Mouse (Mus musculus) forebrain, embryonic 14.5 days (tissue): Measurements from ENCODE around the gene Agap2. TPM values are rescaled to one million over a fixed set of nuclear protein-coding genes. Genes with fewer than 3 reads are reported as not detected.
A peak's percentile ranks its signal among the peaks of the same experiment; 100 is the strongest.
"Not testable (repeated sequence)": the region's sequence is repeated elsewhere in the genome, so short reads cannot be mapped to it uniquely, and the experiment has no call there.

ENCODE experiments used
- ATAC-seq: fragments of 200-750 bp; cut with Nextera tagmentation; 2 replicates; pipeline ENCODE4 v1.8.0; 2017; ENCODE audit warnings: mild to moderate bottlenecking, moderate library complexity
- DNase-seq: peaks from one replicate; pipeline ENCODE4 v3.0.0-alpha.2; 2015; ENCODE audit warnings: low spot score
- H3K27ac ChIP-seq: fragments of 300-500 bp; sonication (generic); 2 replicates; pipeline ENCODE4 v1.5.1; 2014; ENCODE audit warnings: low read depth, mild to moderate bottlenecking, control low read depth, low read length, moderate library complexity
- H3K27me3 ChIP-seq: fragments of 300-500 bp; sonication (generic); replicated peaks from 2 replicates; pipeline ENCODE4 v1.6.1; 2014; ENCODE audit warnings: low read length, control low read depth, mixed read lengths; ENCODE audit not compliant: control insufficient read depth, insufficient read depth
- H3K36me3 ChIP-seq: fragments of 300-500 bp; sonication (generic); 2 replicates; pipeline ENCODE4 v1.6.1; 2014; ENCODE audit warnings: low read length, control low read depth; ENCODE audit not compliant: control insufficient read depth, insufficient read depth
- H3K4me1 ChIP-seq: fragments of 300-500 bp; sonication (generic); 2 replicates; pipeline ENCODE4 v1.6.1; 2014; ENCODE audit warnings: antibody characterized with exemption, low read length, control low read depth; ENCODE audit not compliant: control insufficient read depth, insufficient read depth
- H3K4me2 ChIP-seq: fragments of 300-500 bp; sonication (generic); 2 replicates; pipeline ENCODE4 v1.6.1; 2014; ENCODE audit warnings: mild to moderate bottlenecking, control low read depth, low read length
- H3K4me3 ChIP-seq: fragments of 300-500 bp; sonication (generic); 2 replicates; pipeline ENCODE4 v1.5.1; 2014; ENCODE audit warnings: low read depth, low read length, control low read depth
- H3K9ac ChIP-seq: fragments of 300-500 bp; sonication (generic); 2 replicates; pipeline ENCODE4 v1.6.1; 2014; ENCODE audit warnings: mild to moderate bottlenecking, low read length, control low read depth, moderate library complexity
- H3K9me3 ChIP-seq: fragments of 300-500 bp; sonication (generic); replicated peaks from 2 replicates; pipeline ENCODE4 v1.6.1; 2016; ENCODE audit warnings: low read length, control low read depth, mixed read lengths; ENCODE audit not compliant: control insufficient read depth
- WGBS: fragments of 180-500 bp; shearing (Covaris S2); extraction: QIAGEN DNeasy Blood & Tissue Kit; methylation state at CpG from one replicate; pipeline ENCODE4 v1.1.7; 2014; 5-methylcytosine and 5-hydroxymethylcytosine counted together
- polyA plus RNA-seq: library from polyadenylated mRNA; unstranded; fragments of >200 nt; fragmentation: Nextera tagmentation; extraction: Ambion mirVana; gene quantifications from 2 replicates; pipeline ENCODE4 v1.2.1, GENCODE M21; 2014

Gene Agap2
- polyA plus RNA-seq, 1 experiment from 2014 or later = 3.9 TPM

GRCm38 (mm10) chr10:127070190-127071121 is 4.6 kb upstream of the Agap2 start, which contains the start of gene Tspan31:
Gene Tspan31, minus strand, starts transcription at chr10:127070264.
- peak within 1 kb of the TSS; percentile 85 for H3K27ac ChIP-seq
- H3K4me2 ChIP-seq = peak within 1 kb of the TSS; percentile 80
- H3K4me1 ChIP-seq = peaks cover 16% of the 10 kb centered on the region
- H3K27me3 ChIP-seq = no peaks in the 10 kb centered on the region
- peak; percentile 99 for DNase-seq
- peak within 1 kb of the TSS; percentile 70 for H3K9ac ChIP-seq
- WGBS = 2% methylated on average over 36 of the region's 36 CpGs
- peak; percentile 94 for ATAC-seq
- no peaks in the 10 kb centered on the region for H3K9me3 ChIP-seq
- peaks cover 33% of the 10 kb centered on the region for H3K36me3 ChIP-seq
- peak within 1 kb of the TSS; percentile 59 for H3K4me3 ChIP-seq

GRCm38 (mm10) chr10:127071203-127071602 is 3.9 kb upstream of the Agap2 start:
- Histone ChIP-seq H3K9ac (peak overlapping the region; percentile 70), H3K4me2 (peak overlapping the region; percentile 80), H3K9me3 (no peaks in the 10 kb centered on the region), H3K27me3 (no peaks in the 10 kb centered on the region; the same call in 1 of the 2 replicates), H3K4me3 (peak overlapping the region; percentile 59), H3K27ac (no peak overlapping the region), H3K4me1 (peaks cover 16% of the 10 kb centered on the region), H3K36me3 (peaks cover 25% of the 10 kb centered on the region)
- DNase-seq (no peak), ATAC-seq (no peak)
- WGBS = 79% methylated on average over 9 of the region's 9 CpGs

GRCm38 (mm10) chr10:127072270-127072669 is 2.8 kb upstream of the Agap2 start:
- H3K27ac ChIP-seq, H3K4me3 ChIP-seq, DNase-seq, H3K9ac ChIP-seq, H3K27me3 ChIP-seq, ATAC-seq, H3K4me2 ChIP-seq, H3K9me3 ChIP-seq: not testable (repeated sequence)
- 89% methylated on average over 4 of the region's 4 CpGs for WGBS
- peaks cover 16% of the 10 kb centered on the region for H3K4me1 ChIP-seq
- H3K36me3 ChIP-seq = peaks cover 15% of the 10 kb centered on the region

- ATAC-seq, H3K36me3 ChIP-seq, H3K9ac ChIP-seq, H3K4me2 ChIP-seq, H3K27ac ChIP-seq, H3K27me3 ChIP-seq, H3K9me3 ChIP-seq, H3K4me3 ChIP-seq, DNase-seq: not testable (repeated sequence)
- peaks cover 22% of the 10 kb centered on the region for H3K4me1 ChIP-seq
- WGBS = 83% methylated on average over 2 of the region's 2 CpGs
These were observed 2.1 kb upstream of the Agap2 start for GRCm38 (mm10) chr10:127072969-127073368.

GRCm38 (mm10) chr10:127073981-127074380 is 1.1 kb upstream of the Agap2 start:
- 92% methylated on average over 1 of the region's 1 CpGs for WGBS
- DNase-seq (no peak), ATAC-seq (no peak)
- Histone ChIP-seq H3K9ac (no peak overlapping the region), H3K36me3 (no peaks in the 10 kb centered on the region), H3K4me1 (peaks cover 22% of the 10 kb centered on the region), H3K27me3 (no peaks in the 10 kb centered on the region; the same call in 1 of the 2 replicates), H3K9me3 (no peaks in the 10 kb centered on the region), H3K4me3 (no peak overlapping the region), H3K27ac (no peak overlapping the region), H3K4me2 (no peak overlapping the region)

- ATAC-seq (no peak), DNase-seq (no peak)
- Histone ChIP-seq H3K4me1 (peaks cover 24% of the 10 kb centered on the region; the same call in 1 of the 2 replicates), H3K27ac (no peak overlapping the region), H3K36me3 (no peaks in the 10 kb centered on the region), H3K27me3 (peaks cover 9% of the 10 kb centered on the region), H3K4me2 (no peak overlapping the region), H3K4me3 (no peak overlapping the region), H3K9me3 (no peaks in the 10 kb centered on the region), H3K9ac (no peak overlapping the region)
- WGBS = 79% methylated on average over 8 of the region's 8 CpGs
These were observed 567 bp downstream of the Agap2 start for GRCm38 (mm10) chr10:127075651-127076050.

- H3K9me3 ChIP-seq = no peaks in the 10 kb centered on the region
- no peak overlapping the region for H3K4me3 ChIP-seq
- DNase-seq = no peak
- ATAC-seq = no peak
- H3K27ac ChIP-seq = no peak overlapping the region
- H3K9ac ChIP-seq = no peak overlapping the region
- H3K36me3 ChIP-seq = no peaks in the 10 kb centered on the region
- H3K27me3 ChIP-seq = peaks cover 13% of the 10 kb centered on the region
- 47% methylated on average over 4 of the region's 4 CpGs for WGBS
- H3K4me1 ChIP-seq = peaks cover 24% of the 10 kb centered on the region
- H3K4me2 ChIP-seq = no peak overlapping the region
These were observed 998 bp downstream of the Agap2 start for GRCm38 (mm10) chr10:127076082-127076481.

- Histone ChIP-seq H3K27me3 (peaks cover 18% of the 10 kb centered on the region), H3K9ac (peak overlapping the region; percentile 40; the same call in 1 of the 2 replicates), H3K4me3 (peak overlapping the region; percentile 74), H3K4me1 (peaks cover 31% of the 10 kb centered on the region), H3K27ac (peak overlapping the region; percentile 86), H3K9me3 (no peaks in the 10 kb centered on the region), H3K4me2 (peak overlapping the region; percentile 97), H3K36me3 (no peaks in the 10 kb centered on the region)
- DNase-seq = no peak
- 6% methylated on average over 10 of the region's 10 CpGs for WGBS
- no peak for ATAC-seq
These were observed 2.4 kb downstream of the Agap2 start for GRCm38 (mm10) chr10:127077515-127077914.
